In genomic region chr6:108536546-108537317, GRCm38 (mm10) we compare ENCODE assay signal across 9 mouse cellular contexts.
DNase-seq lines count a peak whose midpoint lies in the region; ATAC-seq and TF ChIP-seq lines count a peak whose summit lies in the region.
"Had no signal": no experiment of that assay in that cellular context is flagged by ENCODE, and none has a peak within 500 bp of the region (broad histone marks: within the 10 kb centered on the region; RNA-seq: fewer than 3 reads in every experiment).

No protein-coding gene starts in this region.

- peaks cover 12% of the 10 kb centered on the region for H3K4me1 ChIP-seq in bone marrow, adult 2 months (ENCODE audit: control insufficient read depth, insufficient read depth, low read length)

- no peak overlapping the region for H3K4me3 ChIP-seq in bone marrow, adult 2 months (replicated peaks; ENCODE audit: control insufficient read depth, low read depth, low read length)
- H3K4me3 ChIP-seq: hindbrain, embryonic 15.5 days had no signal

- WGBS in bone marrow, adult 2 months, result 4% methylated on average over 8 of the region's 8 CpGs

- TF ChIP-seq CTCF in bone marrow, adult 2 months (IDR thresholded peaks at IDR 0.05; ENCODE audit: control insufficient read depth, insufficient read depth, low read length), result peak; percentile 9; the same call in 1 of the 2 replicates

- H3K27ac ChIP-seq in bone marrow, adult 2 months (ENCODE audit: control insufficient read depth, insufficient read depth, low read depth, low read length, poor library complexity), result peak overlapping the region; percentile 26
- H3K27ac ChIP-seq: hindbrain, embryonic 15.5 days had no signal

- peak; percentile 54 for ATAC-seq in frontal cortex, adult (ENCODE audit: low TSS enrichment)
- peak; percentile 87 for ATAC-seq in monocyte, adult 5-6 weeks (replicated peaks; ENCODE audit: insufficient number of reproducible peaks, low FRiP score, low TSS enrichment, poor library complexity, severe bottlenecking)

- no peak for TF ChIP-seq POLR2A in bone marrow, adult 2 months (IDR thresholded peaks at IDR 0.05; ENCODE audit: borderline replicate concordance, control insufficient read depth, low read depth, low read length)

- no peak for DNase-seq in frontal cortex, postnatal 36 days (ENCODE audit: low spot score in 2 of 2)
- DNase-seq in kidney, postnatal 4 days, result peak; percentile 41 to 64
- no peak for DNase-seq in cerebellum, adult 9-10 months
- no peak for DNase-seq in gastrocnemius, adult 8-10 months (ENCODE audit: low spot score in 2 of 2)
- no peak for DNase-seq in urinary bladder, adult 2 months (ENCODE audit: low spot score)

Comparison
In these comparisons a context has a peak if more than half of its experiments do, and no peak if none do; other contexts are left out.
1. DNase-seq: peak in kidney, postnatal 4 days (2 of 2); none in frontal cortex, postnatal 36 days (0 of 2), cerebellum, adult 9-10 months (single experiment), gastrocnemius, adult 8-10 months (0 of 2) and urinary bladder, adult 2 months (single experiment).